Mouse (Mus musculus) bone marrow macrophage, adult 2 months (primary cell): ENCODE measurements at regions not wholly inside any gene's neighbourhood (a gene's known extent, or its start where the extent isn't known, plus 50 kb on each side); places are given as distances from the start of the nearest gene placed in this dataset.

Source experiments
- H3K27ac ChIP-seq: 2 replicates; pipeline ENCODE4 v1.5.1; 2012; ENCODE audit warnings: low read depth, low read length; ENCODE audit not compliant: insufficient read depth
- H3K4me1 ChIP-seq: 2 replicates; pipeline ENCODE4 v1.6.1; 2012; ENCODE audit warnings: low read length; ENCODE audit not compliant: control insufficient read depth, insufficient read depth
- H3K4me3 ChIP-seq: 2 replicates; pipeline ENCODE4 v1.5.1; 2012; ENCODE audit warnings: mild to moderate bottlenecking, low read length, moderate library complexity; ENCODE audit not compliant: insufficient read depth
- CTCF ChIP-seq: IDR thresholded peaks from 2 replicates; pipeline ENCODE4 v1.5.1; 2012; ENCODE audit warnings: low read depth, mild to moderate bottlenecking, low read length, moderate library complexity
- POLR2A ChIP-seq: IDR thresholded peaks from 2 replicates; pipeline ENCODE4 v1.6.1; 2012; ENCODE audit warnings: mild to moderate bottlenecking, low read depth, low read length, borderline replicate concordance

DNA sequence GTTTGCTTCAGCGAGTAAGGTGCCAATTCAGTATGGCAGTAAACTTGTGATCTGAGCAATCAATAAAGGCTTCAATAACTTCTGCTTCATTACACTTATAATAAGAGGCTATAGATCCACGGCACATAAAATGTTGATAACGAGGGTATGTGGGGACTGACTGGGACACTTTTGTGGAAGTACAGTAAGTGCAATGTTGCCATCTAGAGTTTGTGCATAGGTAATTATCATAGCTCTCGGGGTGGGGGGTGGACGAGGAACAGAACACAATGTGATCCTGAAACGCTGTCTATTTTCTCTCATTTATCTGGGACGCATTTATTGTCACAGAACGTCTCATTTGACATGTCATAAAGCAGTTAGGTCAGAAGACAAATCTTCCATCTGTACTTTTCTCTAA, 82.8 kb upstream of the Dnajc24 start:
- Histone ChIP-seq H3K4me3 (no peak overlapping the region), H3K4me1 (no peaks in the 10 kb centered on the region), H3K27ac (no peak overlapping the region)
- TF ChIP-seq POLR2A (no peak), CTCF (no peak)

DNA sequence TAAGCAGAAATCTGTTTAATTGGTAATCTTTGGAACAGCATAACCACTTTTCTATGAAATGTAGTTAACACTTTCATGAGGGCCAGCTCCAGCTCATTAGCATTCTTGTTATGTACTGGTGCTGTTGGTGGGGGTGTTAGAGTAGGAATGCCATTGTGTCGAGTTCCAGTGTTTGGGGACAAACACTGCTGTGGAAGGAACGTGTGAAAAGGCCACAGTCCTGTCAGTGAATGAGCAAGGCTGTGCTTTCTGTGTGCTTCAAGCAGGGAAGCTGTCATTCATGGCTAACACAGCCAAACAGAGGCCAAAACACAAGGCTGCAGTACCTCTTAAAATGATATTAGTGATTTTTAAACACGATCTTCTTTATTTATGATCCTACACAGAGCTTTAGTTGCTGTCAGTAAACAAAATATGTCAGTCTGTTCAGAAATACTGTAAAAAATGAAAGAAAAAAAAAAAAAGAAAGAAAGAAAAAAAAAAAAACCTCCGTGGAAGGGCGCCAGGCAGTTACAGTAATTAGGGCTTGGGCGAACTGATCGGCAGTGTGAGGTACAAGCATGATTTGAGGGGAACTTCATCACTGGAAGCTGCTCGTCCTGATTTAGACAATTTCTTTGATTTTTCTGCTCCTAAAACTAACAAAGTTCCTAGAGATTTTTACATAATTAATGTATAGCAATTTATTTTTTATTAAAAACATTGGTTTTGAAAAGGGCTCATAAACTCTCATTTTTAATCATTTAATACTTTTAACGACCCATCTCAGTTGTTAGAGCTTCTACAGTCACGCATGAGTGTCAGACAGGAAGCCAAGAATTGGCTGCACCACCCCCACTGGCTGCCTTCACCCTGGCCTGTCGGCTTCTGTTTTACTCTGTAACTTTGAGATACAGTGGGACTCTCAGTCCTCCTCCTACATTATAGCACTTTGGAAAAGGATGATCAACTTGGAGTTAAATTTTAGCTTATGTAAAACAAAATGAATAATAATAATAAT, 80.8 kb upstream of the Dnajc24 start:
- no peak for TF ChIP-seq CTCF
- TF ChIP-seq POLR2A: no peak
- Histone ChIP-seq H3K4me1 (no peaks in the 10 kb centered on the region), H3K27ac (no peak overlapping the region), H3K4me3 (no peak overlapping the region)

DNA sequence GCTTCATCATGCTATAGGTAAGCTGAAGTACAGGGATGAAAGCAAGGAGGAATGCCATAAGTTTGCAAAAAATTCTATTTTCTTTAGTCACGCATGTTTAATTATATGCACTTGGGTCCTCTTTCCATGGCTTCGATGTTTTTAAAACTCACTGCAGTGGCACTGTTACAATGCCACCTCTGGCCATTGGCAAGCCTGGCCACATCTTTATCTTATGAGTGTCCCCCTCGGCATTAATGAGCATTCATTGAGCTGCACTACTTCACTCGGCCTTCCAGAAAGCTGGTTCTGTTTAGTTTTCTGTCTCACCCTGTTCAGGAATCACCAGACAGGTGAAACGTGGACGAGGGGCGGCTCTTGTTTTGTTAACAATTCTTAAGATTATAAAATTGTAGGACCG, 79.7 kb upstream of the Dnajc24 start:
- H3K27ac ChIP-seq: no peak overlapping the region
- H3K4me3 ChIP-seq: no peak overlapping the region
- no peaks in the 10 kb centered on the region for H3K4me1 ChIP-seq
- no peak for TF ChIP-seq POLR2A
- no peak for TF ChIP-seq CTCF

DNA sequence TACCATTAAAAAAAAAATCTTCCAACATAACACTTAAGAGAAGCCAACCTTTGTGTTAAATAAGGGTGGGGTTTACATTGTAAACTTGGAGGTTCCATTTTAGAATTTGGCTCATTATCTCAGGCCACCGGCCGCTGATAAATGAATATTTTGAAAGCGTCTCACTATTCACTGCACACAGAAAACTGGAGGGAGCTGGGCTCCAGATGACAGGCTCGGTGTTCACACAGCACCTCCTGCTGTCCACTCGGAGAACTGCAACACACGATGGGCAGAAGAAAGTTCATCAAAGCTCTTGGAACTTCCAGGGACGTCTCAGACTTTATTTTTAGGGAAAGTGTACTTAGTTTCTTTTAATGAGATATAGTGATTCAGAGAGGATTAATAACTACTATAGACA, 78.6 kb upstream of the Dnajc24 start:
- Histone ChIP-seq H3K27ac (no peak overlapping the region), H3K4me3 (no peak overlapping the region), H3K4me1 (no peaks in the 10 kb centered on the region)
- TF ChIP-seq CTCF (peak; percentile 90), POLR2A (no peak)

DNA sequence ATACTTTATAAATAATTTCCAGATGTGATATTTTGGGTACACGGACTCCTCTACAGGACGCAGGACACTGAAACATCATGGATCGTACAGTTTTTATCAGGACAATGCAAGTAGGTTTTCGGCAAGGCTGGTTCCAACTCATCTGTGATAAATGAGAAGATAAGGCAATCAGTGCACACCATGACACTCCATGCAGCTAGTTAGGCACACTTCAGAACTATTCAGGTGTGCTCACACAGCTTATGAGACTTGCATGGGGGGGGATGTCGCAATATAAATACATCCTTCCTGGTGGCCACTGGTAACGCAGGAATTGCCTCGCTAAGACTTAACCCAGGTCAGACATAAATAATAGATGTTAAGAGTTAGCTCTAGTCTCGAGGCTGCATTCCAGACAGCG, 77.3 kb upstream of the Dnajc24 start:
- H3K4me1 ChIP-seq: no peaks in the 10 kb centered on the region
- H3K4me3 ChIP-seq: no peak overlapping the region
- H3K27ac ChIP-seq: no peak overlapping the region
- TF ChIP-seq CTCF (no peak), POLR2A (no peak)

DNA sequence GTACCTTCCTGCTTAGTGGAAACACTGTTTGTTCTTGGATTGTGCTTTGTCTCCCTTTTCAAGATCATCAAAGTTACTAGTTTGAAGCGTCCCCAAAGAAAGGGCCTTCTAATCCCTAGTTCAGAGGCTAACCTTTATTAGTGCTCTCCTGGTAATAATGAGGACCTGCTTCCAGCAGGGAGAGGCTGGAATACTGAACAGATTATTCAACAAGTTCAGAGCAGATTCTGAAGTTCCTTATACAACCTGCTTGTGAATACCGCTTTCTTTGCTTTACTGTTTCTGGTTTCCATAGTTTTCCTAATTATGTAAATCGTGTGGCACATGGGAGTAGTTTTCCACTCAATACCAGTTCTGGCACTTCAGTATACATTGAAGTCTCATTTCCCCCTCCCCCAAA, 75.2 kb upstream of the Dnajc24 start:
- TF ChIP-seq CTCF (no peak), POLR2A (no peak)
- H3K4me3 ChIP-seq: no peak overlapping the region
- no peak overlapping the region for H3K27ac ChIP-seq
- H3K4me1 ChIP-seq: no peaks in the 10 kb centered on the region

DNA sequence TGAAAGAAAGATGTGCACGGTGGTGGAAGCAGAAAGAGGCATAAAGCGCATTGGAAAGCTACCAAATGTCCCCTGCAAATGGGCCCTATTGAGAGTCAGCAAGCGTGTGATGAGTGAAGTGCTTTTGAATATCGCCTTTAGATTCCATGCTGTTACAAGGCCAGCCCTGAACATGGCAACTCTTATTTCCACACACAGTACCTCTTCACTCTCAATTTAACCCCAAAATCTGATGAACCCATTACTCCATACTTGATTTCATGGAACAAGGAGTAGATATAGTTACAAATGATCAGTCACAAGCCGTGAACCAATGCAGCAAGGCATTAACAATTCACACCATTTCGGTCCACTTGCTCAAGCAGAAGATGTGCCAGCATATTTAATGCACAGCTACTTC, 71.1 kb upstream of the Dnajc24 start:
- TF ChIP-seq CTCF (no peak), POLR2A (no peak)
- Histone ChIP-seq H3K4me3 (no peak overlapping the region), H3K4me1 (no peaks in the 10 kb centered on the region), H3K27ac (no peak overlapping the region)

DNA sequence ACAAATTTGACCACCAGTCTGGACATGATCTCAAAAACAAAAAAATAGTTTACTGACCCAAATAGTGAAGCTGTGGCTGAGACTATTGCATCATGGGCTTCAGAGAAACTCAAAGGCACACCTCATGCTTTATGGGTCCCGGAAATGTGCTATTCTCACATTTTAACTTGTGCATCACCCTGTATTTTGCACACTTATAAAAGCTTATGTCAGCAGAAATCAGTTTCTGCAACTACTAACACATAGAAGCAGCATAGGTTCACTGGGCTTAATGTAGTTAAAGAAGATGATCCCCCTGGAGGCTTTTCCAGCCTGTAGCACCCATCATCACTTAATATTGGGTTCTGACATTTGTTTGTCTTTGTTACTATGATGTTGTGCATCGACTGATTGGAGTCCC, 61.0 kb upstream of the Dnajc24 start:
- Histone ChIP-seq H3K27ac (no peak overlapping the region), H3K4me3 (no peak overlapping the region), H3K4me1 (no peaks in the 10 kb centered on the region)
- TF ChIP-seq CTCF (no peak), POLR2A (no peak)
